Mouse (Mus musculus): Measurements from ENCODE around the gene 1810062G17Rik.

The 1810062G17Rik gene

DNA sequence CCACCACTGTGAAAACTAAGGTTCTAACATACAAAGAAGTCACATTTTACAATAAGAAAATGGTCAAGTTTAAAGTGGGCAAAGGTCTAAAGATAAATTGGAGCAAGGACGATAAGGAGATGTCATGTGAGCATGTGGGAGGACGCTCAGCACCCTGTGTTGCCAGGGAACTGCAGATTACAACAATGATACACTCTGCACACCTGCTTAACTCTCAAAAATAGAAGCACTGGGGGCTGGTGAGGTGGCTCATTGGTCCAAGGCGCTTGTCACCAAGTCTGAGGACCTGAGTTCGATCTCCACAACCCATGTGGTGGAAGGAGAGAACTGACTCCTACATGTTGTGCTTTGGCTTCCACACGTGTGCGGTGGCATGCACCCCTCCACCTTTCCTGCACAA lies 35.8 kb downstream of the 1810062G17Rik start:
- no peak for DNase-seq

DNA sequence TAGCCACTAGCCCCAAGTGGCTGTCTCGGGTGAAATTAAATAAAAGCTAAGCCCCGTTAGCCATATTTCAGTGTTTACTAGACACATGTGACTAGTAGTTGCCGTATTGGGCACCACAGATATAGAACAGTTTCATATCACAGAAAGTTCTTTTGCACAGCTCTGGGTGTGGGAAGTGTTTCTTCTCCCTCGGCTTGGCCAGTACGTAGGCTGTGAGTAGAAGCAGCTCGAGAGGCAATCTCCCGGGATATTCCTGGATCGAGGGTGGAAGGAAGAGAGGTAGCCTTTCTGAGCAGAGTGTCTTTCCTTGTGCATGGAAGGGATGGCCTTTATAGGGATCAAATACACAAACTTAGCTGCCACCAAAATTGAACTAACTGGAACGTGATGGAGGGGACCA lies 40.5 kb downstream of the 1810062G17Rik start:
- no peak for DNase-seq

DNA sequence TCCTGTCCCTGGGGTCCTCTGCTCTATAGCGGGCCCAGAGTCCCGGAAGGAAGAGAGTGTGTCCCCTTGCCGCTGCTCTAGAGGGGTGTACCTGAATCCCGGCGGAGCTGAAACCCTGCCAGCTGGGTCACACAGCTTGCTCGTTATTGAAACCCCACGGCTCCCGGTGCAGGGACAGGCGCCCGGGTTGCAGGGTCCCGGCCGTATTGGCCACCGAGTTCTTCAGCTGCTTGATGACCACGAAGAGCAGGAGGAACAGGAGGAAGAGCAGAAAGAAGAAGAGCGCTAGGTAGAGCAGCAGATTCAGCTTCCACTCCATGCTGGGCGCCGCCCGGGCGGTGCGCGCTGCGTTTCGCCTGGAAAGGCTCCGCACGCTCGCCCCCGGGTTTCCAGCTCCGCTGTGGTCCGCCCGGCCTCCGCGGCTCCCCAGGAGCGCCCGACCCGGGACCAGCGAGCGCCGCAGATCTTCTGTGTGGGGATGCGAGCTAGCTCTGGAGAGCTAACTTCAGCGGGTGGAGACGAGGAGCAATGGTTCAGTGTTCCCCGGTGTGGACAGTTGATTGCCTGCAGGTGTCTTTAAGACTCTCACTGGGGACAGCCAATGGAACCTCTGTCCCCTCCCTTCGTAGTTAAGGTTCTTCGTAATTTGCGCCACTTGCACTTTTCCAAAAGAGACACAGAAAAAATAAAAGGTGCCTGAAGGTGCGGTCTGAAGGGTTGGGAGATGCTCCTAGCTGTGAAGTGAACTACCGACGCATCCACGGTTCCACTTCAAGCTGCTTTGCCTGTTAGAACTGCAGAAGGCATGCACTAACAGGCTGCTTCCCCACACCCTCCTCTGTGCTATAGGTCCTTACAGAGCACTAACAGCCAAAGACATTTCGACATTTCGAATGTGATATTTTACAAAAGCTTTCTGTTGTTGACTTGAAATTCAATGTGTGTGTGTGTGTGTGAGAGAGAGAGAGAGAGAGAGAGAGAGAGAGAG lies 45.6 kb downstream of the 1810062G17Rik start, which contains the start of gene Gm11549:
TSS of gene Gm11549 (minus strand) at position 741 of the 988 bp plus-strand sequence.
- no peak for DNase-seq

DNA sequence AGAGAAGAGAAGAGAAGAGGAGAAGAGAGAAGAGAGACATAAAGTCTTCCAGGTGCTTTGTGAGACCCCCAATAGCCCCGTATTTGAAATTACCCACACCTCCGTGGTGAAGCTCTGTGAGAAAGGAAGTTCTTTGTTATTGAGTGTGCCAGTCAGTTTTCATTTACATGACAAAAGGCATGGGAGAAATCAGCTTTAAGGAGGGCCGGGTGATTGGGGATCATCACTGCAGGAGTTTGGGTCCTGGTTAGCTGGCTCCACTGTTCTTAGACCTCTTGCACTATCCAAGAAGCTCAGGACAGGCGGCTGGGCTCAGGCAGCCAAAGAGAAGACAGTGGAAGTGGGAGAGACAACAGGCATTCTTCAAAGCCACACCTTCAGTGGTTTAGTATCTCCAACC lies 46.4 kb downstream of the 1810062G17Rik start:
- no peak for DNase-seq

DNA sequence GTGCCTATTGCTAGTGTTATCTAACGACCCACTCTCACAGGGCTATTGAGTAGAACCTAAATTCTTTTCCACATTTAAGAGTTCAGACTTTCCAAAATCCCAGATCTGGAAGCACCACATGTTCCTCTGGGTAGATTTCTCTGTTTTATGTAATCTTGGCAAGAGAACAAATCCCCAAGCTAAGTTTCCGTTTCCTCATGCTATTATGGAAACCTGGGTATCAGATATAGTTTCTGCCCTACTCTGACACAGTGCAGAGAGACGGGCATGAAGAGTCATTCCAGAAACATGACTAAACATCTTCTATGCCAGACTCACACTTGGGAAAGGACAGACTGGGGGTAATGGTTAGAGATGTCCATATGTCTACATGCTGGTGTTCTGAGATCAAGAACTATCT lies 48.7 kb downstream of the 1810062G17Rik start:
- DNase-seq = no peak

DNA sequence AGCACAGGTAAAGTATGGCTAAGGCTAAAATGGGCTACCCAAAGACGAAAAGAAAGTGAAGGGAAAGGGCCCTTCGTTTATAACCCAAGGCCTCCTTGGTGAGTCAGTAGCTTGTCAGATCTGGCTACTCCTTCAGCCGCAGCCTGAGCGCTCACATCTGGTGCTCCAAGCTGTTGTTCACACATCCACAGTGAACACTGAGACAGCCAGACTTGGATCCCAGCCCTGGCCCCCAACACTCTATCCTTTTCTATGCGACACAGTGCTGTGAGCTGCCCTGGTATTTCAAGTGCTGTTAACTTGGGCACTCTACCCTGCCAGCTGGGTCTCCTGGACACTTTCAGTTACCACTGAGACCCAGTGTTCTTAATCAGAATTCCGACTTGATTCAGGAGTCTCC lies 54.6 kb downstream of the 1810062G17Rik start:
- no peak for DNase-seq

DNA sequence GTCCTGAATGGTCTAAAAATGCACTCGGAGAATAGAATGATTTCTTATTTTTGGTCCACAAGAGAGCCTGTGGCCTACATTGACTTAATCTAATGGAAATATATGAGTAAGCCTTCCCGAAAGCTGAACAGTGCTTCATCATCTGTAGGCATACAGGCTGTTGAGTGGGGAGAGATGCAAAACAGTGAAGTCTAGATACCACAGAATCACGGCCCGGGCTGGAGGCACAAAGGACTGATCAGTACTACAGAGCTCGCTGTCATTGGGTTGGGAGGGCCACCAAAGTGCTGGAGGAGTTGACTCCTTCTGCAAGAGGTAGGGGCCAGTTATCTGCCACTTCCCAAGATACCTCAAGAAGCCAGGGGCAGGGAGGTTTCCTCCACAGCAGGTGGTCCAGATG lies 55.0 kb downstream of the 1810062G17Rik start:
- DNase-seq = no peak

DNA sequence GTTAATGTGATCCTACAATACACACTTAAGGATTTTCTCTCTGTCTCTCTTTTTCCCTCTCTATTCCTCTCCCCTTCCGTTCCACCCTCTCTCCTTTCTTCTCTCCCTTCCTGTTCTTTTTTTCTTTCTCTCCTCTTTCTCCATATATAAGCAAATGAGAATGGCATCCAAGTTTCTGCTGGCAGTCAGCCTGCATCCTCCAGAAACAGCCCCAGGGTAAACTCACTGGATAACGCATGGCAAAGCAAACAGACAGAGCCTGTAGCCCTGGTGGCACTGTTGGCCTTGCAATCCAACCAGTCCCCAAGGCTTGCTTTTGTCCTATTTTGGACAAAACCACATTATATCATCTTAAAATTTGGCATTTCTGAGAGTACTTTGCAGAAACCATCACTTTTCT lies 55.5 kb downstream of the 1810062G17Rik start:
- DNase-seq = no peak

All from kidney, adult 9 months (tissue).